Mouse (Mus musculus) embryo, embryonic 10 days (tissue): ENCODE results near the gene Havcr1.
A peak's percentile ranks its signal among the peaks of the same experiment; 100 is the strongest.
"Not testable (repeated sequence)": the region's sequence is repeated elsewhere in the genome, so short reads cannot be mapped to it uniquely, and the experiment has no call there.

Experiments used
- DNase-seq: peaks from one replicate; pipeline ENCODE4 v3.0.0-alpha.2; 2015; ENCODE audit warnings: low spot score

Havcr1 gene

GRCm38 (mm10) chr11:46735076-46735475 is at the start of gene Havcr1:
TSS of gene Havcr1 (plus strand) at chr11:46735080.
- not testable (repeated sequence) for DNase-seq

GRCm38 (mm10) chr11:46690136-46690535 is 44.7 kb upstream of the Havcr1 start:
- no peak for DNase-seq

GRCm38 (mm10) chr11:46695849-46696248 is 39.0 kb upstream of the Havcr1 start:
- not testable (repeated sequence) for DNase-seq

- DNase-seq: no peak
Observed at GRCm38 (mm10) chr11:46697433-46698277, 37.2 kb upstream of the Havcr1 start.

- DNase-seq: no peak
Observed at GRCm38 (mm10) chr11:46698278-46698655, 36.6 kb upstream of the Havcr1 start.

- no peak for DNase-seq
Observed at GRCm38 (mm10) chr11:46698830-46699229, 36.0 kb upstream of the Havcr1 start.

- DNase-seq: no peak
Observed at GRCm38 (mm10) chr11:46706664-46707356, 28.1 kb upstream of the Havcr1 start, which contains the start of gene Timd2. TSS of gene Timd2 (minus strand) at chr11:46707061.

GRCm38 (mm10) chr11:46731541-46732070 is 3.3 kb upstream of the Havcr1 start:
- DNase-seq: no peak

GRCm38 (mm10) chr11:46733242-46733789 is 1.6 kb upstream of the Havcr1 start:
- DNase-seq: peak; percentile 48

- DNase-seq: no peak
Observed at GRCm38 (mm10) chr11:46734617-46735016, 263 bp upstream of the Havcr1 start.

- no peak for DNase-seq
Observed at GRCm38 (mm10) chr11:46739501-46739900, 4.6 kb downstream of the Havcr1 start.

- no peak for DNase-seq
Observed at GRCm38 (mm10) chr11:46740886-46741285, 6.0 kb downstream of the Havcr1 start.

- no peak for DNase-seq
Observed at GRCm38 (mm10) chr11:46741716-46742115, 6.8 kb downstream of the Havcr1 start.

GRCm38 (mm10) chr11:46747996-46748395 is 13.1 kb downstream of the Havcr1 start:
- DNase-seq: no peak

- peak; percentile 5 for DNase-seq
Observed at GRCm38 (mm10) chr11:46753662-46754061, 18.8 kb downstream of the Havcr1 start.

GRCm38 (mm10) chr11:46754669-46755068 is 19.8 kb downstream of the Havcr1 start:
- no peak for DNase-seq

- DNase-seq: not testable (repeated sequence)
Observed at GRCm38 (mm10) chr11:46755714-46756113, 20.8 kb downstream of the Havcr1 start.

GRCm38 (mm10) chr11:46776879-46777278 is 42.0 kb downstream of the Havcr1 start:
- DNase-seq: no peak

- DNase-seq: no peak
Observed at GRCm38 (mm10) chr11:46779811-46780210, 44.9 kb downstream of the Havcr1 start.

GRCm38 (mm10) chr11:46804440-46804839 is 69.6 kb downstream of the Havcr1 start:
- DNase-seq: no peak

- DNase-seq: no peak
Observed at GRCm38 (mm10) chr11:46810511-46810910, 75.6 kb downstream of the Havcr1 start, which contains the start of gene Timd4. TSS of gene Timd4 (plus strand) at chr11:46810800.

GRCm38 (mm10) chr11:46817692-46818091 is 82.8 kb downstream of the Havcr1 start:
- DNase-seq: no peak
